Mouse (Mus musculus): Measurements from ENCODE around the gene Gatad2a.

DNA sequence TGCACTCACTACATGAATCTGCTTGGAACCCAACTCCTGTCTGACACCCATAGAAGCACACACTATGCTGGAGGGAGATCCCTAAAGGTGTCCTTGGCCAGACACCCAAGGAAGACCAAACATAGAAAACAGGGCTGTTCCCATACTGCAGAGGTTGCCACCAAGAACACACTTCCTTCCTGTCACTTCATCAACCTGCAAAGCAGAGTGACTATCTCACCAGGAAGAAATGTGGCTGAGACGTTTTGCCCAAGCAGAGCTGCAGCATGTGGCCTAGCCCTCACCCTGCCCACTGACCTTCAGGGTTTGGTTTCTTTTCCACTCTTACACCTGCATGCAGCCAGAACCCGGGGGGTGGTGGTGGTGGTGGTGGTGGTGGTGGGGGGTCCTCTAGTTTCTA is 62.4 kb downstream of the Gatad2a start:
- TF ChIP-seq POLR2A (IDR thresholded peaks at IDR 0.05; ENCODE audit: extremely low read depth, insufficient read depth, low read length) (no peak), CTCF (IDR thresholded peaks at IDR 0.05; ENCODE audit: extremely low read depth, insufficient read depth, low read length) (no peak)

Measured in cortical plate, adult 2 months (tissue).